In genomic region chr2:158121645-158122326, GRCm38 (mm10) we compare ENCODE assay signal across 8 mouse cellular contexts. TPM values are rescaled to one million over a fixed set of nuclear protein-coding genes. Genes with fewer than 3 reads are reported as not detected.
DNase-seq lines count a peak whose midpoint lies in the region; ATAC-seq lines count a peak whose summit lies in the region.

No protein-coding gene starts in this region.

- 76% methylated on average over 12 of the region's 12 CpGs for WGBS in neural tube, embryonic 13.5 days
- WGBS in heart, embryonic 14.5 days = 39% methylated on average over 12 of the region's 12 CpGs
- WGBS in limb, embryonic 10.5 days = 83% methylated on average over 10 of the region's 12 CpGs

- H3K27me3 ChIP-seq in neural tube, embryonic 13.5 days = no peaks in the 10 kb centered on the region
- no peaks in the 10 kb centered on the region for H3K27me3 ChIP-seq in heart, embryonic 14.5 days (ENCODE audit: control insufficient read depth, insufficient read depth, low read length)
- H3K27me3 ChIP-seq in limb, embryonic 10.5 days (ENCODE audit: low read depth, poor library complexity, severe bottlenecking) = no peaks in the 10 kb centered on the region

- peaks cover 10% of the 10 kb centered on the region for H3K4me1 ChIP-seq in neural tube, embryonic 13.5 days (replicated peaks)
- peaks cover 24 to 38% of the 10 kb centered on the region in 2 experiments for H3K4me1 ChIP-seq in heart, embryonic 14.5 days (ENCODE audit: control insufficient read depth in 2 of 2, insufficient read depth in 2 of 2, low read length in 2 of 2)
- peaks cover 15% of the 10 kb centered on the region for H3K4me1 ChIP-seq in limb, embryonic 10.5 days

- no peaks in the 10 kb centered on the region for H3K9me3 ChIP-seq in neural tube, embryonic 13.5 days
- no peaks in the 10 kb centered on the region for H3K9me3 ChIP-seq in heart, embryonic 14.5 days (ENCODE audit: control insufficient read depth, low read length)
- H3K9me3 ChIP-seq in limb, embryonic 10.5 days (replicated peaks) = no peaks in the 10 kb centered on the region

- no peak overlapping the region for H3K4me3 ChIP-seq in neural tube, embryonic 13.5 days
- H3K4me3 ChIP-seq in heart, embryonic 14.5 days (ENCODE audit: control insufficient read depth in 1 of 2, insufficient read depth in 1 of 2, low read depth in 1 of 2, low read length in 2 of 2) = no peak overlapping the region
- no peak overlapping the region for H3K4me3 ChIP-seq in limb, embryonic 10.5 days

- 0 out of 2 replicates have a peak, but pooled peaks have one; percentile 23 for ATAC-seq in neural tube, embryonic 13.5 days (ENCODE audit: low read depth)
- peak; percentile 23; the same call in 1 of the 2 replicates for ATAC-seq in heart, embryonic 14.5 days (ENCODE audit: insufficient number of reproducible peaks, insufficient read depth, low FRiP score, low read depth)
- no peak for ATAC-seq in CD4-positive, CD25-positive, alpha-beta regulatory T cell, adult 4 months

- peak overlapping the region; percentile 54; the same call in 1 of the 2 replicates for H3K27ac ChIP-seq in neural tube, embryonic 13.5 days (replicated peaks)
- H3K27ac ChIP-seq in heart, embryonic 14.5 days (replicated peaks in 1 of 2; ENCODE audit: control insufficient read depth in 1 of 2, insufficient read depth in 1 of 2, low read depth in 2 of 2, low read length in 2 of 2) = peak overlapping the region; percentile 59 to 85
- H3K27ac ChIP-seq in limb, embryonic 10.5 days = peak overlapping the region; percentile 6; the same call in 1 of the 2 replicates

- no peaks in the 10 kb centered on the region for H3K36me3 ChIP-seq in neural tube, embryonic 13.5 days
- H3K36me3 ChIP-seq in heart, embryonic 14.5 days (ENCODE audit: control insufficient read depth, insufficient read depth, low read length) = peaks cover 100% of the 10 kb centered on the region
- H3K36me3 ChIP-seq in limb, embryonic 10.5 days = no peaks in the 10 kb centered on the region

- H3K4me2 ChIP-seq in neural tube, embryonic 13.5 days = no peak overlapping the region
- H3K4me2 ChIP-seq in heart, embryonic 14.5 days (ENCODE audit: low read length) = no peak overlapping the region

- DNase-seq in neural tube, embryonic 10.5 days (ENCODE audit: extremely low spot score, low spot score) = no peak
- DNase-seq in cerebellum, adult 9-11 months = peak; percentile 61
- no peak for DNase-seq in limb, embryonic 10.5 days (ENCODE audit: low spot score)
- DNase-seq in skeletal muscle tissue, adult 2 months (ENCODE audit: low read depth, low spot score) = peak; percentile 91
- DNase-seq in layer of hippocampus, adult 9-10 months (ENCODE audit: low spot score) = no peak

- peak overlapping the region; percentile 17; the same call in 1 of the 2 replicates for H3K9ac ChIP-seq in neural tube, embryonic 13.5 days
- H3K9ac ChIP-seq in heart, embryonic 14.5 days (ENCODE audit: low read length) = peak overlapping the region; percentile 38; the same call in 1 of the 2 replicates

RNA-seq across cellular contexts. Expression of gene Tgm2, which starts 24.4 kb away (rescaled TPM):
- 11.0 and 12.0 TPM in 2 replicates for polyA plus RNA-seq in neural tube, embryonic 13.5 days (2015; fragmentation: Nextera tagmentation; extraction: Ambion mirVana)
- 140 and 160 TPM in 2 replicates for polyA plus RNA-seq in heart, embryonic 14.5 days (2014; fragmentation: Nextera tagmentation; extraction: Ambion mirVana)
- polyA plus RNA-seq in limb, embryonic 10.5 days (2016; fragmentation: Nextera tagmentation; extraction: Ambion mirVana) = 3.7 and 5.5 TPM in 2 replicates
- 1 to 10 TPM; 3.1 to 4.4 TPM for polyA plus RNA-seq in CD4-positive, CD25-positive, alpha-beta regulatory T cell, adult 4 months (2017; shearing (Covaris generic))

Comparison
In these comparisons a context has a peak if more than half of its experiments do, and no peak if none do; other contexts are left out.
1. H3K27ac ChIP-seq: peak in every context shown above with its lines; median percentile 72 in heart, embryonic 14.5 days; 54 in neural tube, embryonic 13.5 days; 6 in limb, embryonic 10.5 days.
2. DNase-seq: peak in cerebellum, adult 9-11 months (single experiment) and skeletal muscle tissue, adult 2 months (single experiment); none in neural tube, embryonic 10.5 days (single experiment), limb, embryonic 10.5 days (single experiment) and layer of hippocampus, adult 9-10 months (single experiment).
3. RNA of gene Tgm2, which starts 24.4 kb away (polyA plus RNA-seq): 140 to 160 TPM in heart, embryonic 14.5 days; 11.0 to 12.0 TPM in neural tube, embryonic 13.5 days, 3.1 to 4.4 TPM in CD4-positive, CD25-positive, alpha-beta regulatory T cell, adult 4 months and 3.7 to 5.5 TPM in limb, embryonic 10.5 days; every median in the first group is over 10 times any median in the second.